Mouse (Mus musculus) MN1 (cell line): ENCODE data around the gene Rpl38.

Source experiments
- DNase-seq: peaks from one replicate; pipeline ENCODE4 v3.0.0-alpha.2; 2016; ENCODE audit warnings: low spot score

Rpl38 gene

DNA sequence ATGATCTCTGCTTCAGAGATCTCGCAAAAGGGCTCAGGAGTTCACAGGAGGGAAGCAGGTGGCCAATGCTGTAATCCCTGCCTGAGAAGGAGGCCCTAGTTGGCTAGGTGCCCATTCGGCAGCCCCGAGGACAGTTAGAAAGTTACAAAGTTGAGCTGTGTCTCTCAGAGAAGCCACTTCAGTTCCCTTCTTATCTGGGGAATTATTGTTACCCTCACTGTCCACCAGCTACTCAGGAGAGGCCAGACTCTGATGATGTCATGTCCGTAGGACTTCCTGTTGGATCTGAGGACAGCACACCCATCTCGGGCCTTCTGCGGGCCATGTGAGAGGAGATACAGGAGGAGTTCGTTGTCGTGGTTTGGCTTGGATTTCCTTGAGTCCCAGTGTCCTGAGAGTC lies 11.3 kb downstream of the Rpl38 start:
- no peak for DNase-seq

DNA sequence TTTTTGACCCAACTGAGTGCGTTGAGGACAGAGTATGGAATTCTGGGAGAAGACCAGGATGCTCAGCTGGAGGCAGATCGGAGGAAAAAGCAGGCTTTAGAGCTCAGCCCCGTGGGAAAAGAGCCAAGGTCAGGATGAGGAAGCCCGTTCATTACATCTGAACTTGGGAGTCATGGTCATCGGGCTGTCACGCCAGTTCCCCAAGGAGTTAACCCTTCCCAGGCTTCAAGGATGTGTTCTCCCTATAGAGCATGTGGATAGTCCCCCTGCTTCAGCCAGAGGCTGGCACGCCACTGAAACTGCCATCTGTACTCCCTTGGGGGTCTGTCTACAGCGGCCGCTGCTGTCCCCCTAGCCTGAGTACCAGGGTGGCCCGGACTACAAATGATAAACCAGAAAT lies 12.0 kb downstream of the Rpl38 start:
- no peak for DNase-seq

DNA sequence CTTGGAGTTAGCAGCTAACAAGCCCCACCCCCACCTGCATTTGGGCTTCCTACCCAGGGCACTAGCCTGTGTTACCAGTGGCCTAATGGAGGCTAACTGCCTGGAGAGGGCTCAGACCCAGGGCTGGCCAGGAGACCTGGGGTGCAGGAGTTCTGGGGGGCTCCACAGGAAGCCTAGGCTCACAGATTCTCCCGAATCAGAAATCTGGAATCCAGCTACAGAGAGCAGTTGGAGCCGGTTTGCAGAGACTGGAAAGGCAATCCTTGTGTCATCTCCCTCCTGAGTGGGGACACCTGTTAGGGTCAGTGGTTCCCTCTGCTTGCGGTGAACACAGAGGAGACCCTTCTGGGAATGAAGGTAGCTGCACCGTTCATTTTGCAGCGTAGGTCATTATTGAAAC lies 12.7 kb downstream of the Rpl38 start:
- no peak for DNase-seq

DNA sequence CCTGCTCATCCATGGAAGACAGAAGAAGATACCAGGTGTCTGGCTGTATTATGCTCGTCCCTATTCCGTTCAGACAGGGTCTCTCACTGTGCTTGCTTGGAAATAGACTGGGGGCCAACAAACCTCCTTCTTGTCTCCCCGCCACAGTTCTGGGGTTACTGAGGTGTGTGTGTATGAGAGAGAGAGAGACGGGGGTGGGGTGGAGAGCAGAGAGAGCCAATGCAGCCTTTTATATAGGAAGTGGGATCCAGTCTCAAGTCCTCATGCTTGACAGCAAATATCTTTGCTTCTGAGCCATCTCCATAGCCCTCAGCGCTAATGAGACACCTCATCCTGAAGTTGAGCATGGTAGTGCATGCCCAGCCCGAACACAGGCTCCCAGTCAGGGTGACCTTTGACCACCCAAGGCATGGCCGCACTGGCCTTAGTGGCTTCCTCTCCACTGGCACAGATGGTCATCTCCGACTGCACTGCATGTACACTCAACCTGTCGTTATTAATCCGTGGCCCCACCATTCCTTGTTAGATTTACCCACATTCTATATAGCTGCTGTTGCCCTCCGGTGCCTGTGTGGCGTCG lies 14.1 kb downstream of the Rpl38 start:
- no peak for DNase-seq

DNA sequence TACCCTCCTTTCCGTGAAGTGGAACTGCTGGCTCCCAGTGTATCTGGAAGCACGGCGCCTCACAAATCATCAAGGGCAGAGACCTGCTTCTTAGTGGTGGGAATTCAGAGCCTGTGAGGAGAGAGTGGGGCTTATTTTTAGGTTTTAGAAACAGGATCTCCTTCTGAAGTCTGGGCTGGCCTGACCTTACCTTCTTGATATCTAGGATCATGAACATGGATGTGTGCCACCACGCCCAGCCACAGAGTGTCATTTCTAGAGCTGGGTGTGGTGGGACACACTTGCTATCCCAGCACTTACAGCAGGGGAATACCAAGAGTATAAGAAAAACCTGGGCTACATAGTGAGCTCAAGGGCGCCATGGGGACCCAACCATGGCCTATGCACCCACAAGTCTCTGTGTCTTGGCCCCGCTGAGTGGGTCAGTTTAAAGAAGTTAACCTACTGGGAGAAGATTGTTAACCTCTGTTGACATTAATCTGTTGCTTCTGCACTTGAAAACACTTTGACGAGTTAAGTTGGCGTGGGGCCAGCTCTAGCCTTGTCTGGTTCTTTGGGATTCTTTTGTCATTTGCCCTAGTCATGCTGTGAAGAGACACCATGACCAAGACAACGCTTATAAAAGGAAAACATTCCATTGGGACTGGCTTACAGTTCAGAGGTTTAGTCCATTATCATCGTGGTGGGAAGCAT lies 14.9 kb downstream of the Rpl38 start:
- DNase-seq = no peak

DNA sequence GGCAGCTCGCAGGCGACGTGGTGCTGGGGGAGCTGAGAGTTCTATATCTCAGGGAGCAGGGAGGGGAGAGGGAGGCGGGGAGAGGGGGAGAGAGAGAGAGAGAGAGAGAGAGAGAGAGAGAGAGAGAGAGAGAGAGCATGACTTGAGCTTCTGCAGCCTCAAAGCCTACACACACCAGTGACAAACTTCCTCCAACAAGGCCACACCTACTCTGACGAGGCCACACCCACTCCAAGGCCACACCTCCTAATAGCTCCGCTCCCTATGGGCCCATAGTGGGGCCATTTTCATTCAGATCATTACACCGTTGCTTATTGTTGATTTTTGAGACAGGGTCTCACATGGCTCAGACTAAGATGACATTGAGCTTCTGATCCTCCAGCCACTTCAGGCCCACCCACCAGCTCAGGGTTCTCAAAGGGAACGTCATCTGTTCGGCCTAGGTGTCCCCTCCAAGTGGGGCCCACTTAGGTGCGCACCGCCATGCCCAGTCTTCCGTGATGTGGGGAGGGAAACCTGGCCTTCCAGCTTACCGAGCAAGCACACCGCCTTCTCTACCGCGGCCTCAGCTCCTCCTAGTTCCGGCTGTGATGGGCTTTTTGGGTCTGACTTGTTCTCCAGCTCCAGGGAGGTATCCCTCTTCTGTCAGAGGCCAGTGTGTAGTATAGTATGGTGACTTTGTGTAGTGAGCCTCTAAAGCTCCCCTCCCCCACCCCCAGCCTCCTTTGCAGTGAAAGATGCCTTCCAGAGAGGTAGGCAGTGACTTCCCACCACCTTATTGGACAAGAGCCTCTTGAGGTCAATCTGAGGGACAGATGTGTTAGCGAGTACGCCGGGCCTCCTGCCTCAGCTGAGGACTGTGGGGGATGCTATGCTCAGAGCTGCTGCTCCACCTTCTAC lies 15.6 kb downstream of the Rpl38 start:
- DNase-seq = peak; percentile 69

DNA sequence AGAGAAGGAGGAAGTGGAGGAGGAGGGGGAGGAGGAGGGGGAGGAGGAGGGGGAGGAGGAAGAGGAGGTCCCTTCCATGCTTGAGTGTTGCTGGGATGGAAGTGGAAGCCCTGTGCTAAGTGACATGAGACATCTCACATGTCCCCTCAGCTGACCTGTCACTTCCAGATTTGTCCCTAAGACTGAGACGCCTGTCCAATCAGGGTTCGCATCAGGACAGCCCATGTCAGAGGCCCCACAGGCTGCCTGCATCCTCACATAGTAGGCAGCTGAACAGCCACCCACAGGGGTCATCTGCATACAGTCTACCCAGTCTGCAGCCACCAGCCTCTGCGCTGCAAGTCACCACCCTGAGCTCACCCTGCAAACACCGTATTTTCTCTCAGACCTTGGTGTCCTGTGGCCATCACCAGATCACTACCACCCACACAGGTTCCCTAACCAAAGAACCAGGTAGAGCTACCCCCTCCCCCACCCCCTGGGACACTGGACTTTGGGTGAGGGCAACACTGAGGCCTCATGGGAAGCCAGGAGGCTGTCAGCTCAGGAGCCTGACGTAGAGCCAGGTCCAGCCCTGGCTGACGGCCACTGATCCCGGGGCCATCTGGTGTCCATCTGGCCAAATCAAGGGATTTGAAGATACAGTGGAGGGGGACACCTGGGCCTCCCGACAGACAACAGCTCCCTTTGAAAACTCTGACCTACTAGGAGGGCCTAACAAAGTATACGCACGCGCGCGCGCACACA lies 16.5 kb downstream of the Rpl38 start:
- DNase-seq = peak; percentile 87

DNA sequence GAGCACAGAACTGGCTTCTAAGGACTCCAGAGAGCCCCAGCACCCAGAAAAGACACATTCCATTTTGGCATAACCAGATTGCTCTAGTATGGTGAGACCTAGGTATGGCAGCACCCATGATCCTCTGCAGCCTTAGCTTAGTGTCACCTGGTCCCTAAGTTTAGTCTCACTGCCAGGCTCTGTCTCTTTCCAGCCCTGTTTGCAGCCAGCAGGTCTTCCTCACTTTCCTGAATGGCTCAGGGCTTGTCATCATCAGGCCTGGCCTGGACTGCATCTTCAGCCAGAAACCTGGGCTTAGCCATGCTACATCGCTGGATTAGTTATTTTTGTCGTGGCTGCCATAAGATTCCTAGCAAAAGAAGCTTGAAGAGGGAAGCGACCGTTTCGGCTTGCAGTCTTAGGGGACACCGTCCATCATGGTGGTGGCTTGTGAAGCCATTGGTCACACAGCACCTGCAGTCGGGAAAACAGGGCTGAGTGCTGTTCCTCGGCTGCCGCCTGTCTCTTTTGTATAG lies 17.3 kb downstream of the Rpl38 start:
- no peak for DNase-seq

DNA sequence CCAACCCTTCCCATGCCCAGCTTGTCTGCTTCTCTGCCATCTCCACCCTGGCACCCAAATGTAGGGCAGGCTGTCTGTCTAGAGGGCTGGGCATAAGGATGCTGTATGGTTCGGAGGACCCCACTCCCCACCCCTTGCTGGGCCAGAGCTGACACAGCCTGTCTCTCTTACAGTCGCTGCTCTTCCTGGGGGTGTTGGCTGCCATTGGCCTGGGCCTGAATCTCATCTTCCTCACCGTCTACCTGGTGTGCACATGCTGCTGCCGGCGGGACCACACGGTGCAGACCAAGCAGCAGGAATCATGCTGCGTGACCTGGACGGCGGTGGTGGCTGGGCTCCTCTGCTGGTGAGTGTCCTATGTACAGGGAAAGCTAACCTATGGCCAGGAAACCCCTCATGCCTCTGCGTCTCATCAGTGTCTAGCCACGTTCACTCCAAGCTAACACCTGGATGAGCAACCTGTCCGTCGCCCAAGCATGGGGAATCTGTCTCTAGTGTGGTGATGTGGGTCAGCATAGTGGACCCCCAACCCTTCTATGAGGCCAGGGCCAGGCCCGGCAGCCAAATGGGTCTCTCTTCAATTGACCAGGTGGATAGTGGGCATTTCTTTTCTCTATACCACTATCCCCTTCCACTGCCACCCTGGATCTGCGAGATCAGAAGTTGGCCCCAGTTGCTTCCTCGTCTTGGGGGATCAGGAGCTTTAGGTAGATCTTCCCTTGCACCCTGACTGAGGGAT lies 18.1 kb downstream of the Rpl38 start:
- DNase-seq = no peak

DNA sequence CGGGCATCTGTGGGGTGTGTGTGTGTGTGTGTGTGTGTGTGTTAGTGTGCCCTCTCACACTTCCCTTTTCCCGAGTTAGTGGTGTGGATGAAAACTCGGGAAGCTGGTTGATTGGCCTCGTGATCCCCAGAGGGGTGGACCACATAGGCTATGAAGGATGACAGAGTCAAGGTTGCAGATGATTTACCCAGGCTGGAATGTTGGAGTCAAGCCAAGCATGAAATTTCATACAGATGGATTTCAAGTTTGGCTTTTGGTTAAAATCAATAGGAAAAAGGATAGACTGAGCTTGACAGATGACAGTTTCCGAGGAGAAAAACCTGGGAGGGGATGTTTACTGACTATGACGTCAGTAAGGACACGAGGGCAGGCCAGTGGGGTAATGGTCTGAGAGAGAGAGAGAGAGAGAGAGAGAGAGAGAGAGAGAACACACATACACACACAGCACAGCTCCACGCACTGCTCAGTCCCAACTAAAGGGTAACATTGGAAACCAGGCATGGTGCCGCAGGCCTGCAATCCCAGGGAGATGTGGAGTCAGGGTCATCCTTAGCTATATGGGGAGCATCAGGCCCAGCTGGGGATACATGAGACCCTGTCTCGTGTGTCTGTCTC lies 19.4 kb downstream of the Rpl38 start:
- DNase-seq = peak; percentile 66

DNA sequence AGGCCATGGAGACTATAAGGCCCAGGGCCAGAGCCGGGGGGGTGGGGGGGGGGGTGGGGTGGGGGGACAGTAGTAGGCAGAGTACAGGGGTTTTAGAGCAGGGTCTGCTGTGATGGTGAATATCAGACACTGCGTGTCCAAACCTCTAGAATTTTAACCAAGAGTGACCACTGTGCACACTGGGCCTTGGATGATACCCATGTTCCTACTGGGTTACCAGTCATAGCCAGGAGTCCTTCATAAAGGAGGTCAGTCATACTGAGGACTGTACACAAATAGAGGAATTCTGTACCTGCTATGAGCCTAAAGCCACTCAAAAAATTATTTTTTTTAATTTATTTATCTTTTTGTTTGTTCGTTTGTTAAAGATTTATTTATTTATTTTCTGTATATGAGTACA lies 20.4 kb downstream of the Rpl38 start:
- DNase-seq = no peak

DNA sequence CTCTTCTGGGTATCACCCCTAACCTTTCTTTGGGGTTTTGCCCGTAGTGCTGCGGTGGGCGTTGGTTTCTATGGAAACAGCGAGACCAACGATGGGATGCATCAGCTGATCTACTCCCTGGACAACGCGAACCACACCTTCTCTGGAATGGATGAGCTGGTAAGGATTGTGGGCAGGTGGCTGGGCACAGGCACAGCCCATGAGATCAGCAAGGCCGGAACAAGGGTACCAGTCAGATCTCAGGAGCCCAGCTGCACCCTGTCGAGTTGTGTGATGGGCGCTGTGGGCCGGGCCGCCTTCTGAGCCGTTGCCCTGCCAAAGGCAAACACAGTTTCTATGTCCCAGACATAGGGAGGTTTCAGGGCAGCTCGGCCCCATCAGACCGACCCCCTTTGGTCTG lies 21.9 kb downstream of the Rpl38 start:
- no peak for DNase-seq

DNA sequence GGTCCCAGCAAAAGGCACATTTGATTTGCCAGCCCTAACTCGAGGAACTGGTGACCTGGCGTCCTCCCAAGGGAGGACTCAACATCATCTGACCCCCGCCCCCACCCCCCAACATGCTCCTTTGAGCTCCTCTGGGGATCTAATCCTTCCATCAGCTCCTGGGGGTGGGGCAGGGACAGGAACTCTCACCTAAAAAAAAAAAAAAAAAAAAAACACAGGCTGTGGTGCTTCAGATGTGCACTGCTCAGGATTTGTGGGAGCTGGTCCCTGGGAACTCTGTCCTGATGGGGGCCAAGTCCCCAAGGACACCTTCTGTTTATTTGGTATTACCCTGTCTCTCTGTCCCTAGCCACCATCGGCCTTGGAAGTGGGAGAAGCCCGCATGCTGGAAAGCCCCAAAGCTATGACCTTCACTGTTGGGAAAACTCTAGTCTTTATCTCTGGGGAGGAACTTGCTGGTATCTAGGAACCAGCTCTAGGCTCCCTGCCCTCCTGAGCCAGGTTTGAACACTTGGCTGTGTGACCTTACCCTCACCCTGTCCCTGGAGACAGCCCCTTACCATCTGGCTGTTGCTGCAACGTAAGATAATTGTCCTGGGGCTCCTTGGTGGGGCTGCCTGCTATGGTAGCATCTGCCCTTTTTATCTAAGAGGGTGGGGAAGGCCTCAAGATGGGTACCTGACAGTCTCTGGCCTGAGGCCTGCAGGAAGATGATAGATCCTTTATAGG lies 23.3 kb downstream of the Rpl38 start:
- DNase-seq = no peak

DNA sequence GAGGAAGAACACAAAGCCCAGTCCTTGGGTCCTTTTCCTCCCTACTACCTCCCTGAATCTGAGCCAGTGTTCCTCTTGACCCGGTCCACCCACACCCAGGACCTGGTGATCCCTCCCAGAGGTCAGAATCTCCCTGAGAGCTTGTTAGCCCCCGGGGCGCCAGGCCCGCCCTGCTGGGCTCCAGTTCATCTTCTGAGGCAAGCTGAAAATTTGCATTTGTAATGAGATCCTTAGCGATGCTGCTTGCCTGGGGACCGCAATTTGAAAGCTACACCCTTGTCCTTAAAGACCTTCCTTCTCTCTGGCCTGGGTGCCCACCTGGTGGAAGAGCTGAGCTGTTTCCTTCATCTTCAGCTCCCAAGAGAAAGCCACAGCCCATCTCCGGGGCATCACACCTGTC lies 24.3 kb downstream of the Rpl38 start:
- no peak for DNase-seq

DNA sequence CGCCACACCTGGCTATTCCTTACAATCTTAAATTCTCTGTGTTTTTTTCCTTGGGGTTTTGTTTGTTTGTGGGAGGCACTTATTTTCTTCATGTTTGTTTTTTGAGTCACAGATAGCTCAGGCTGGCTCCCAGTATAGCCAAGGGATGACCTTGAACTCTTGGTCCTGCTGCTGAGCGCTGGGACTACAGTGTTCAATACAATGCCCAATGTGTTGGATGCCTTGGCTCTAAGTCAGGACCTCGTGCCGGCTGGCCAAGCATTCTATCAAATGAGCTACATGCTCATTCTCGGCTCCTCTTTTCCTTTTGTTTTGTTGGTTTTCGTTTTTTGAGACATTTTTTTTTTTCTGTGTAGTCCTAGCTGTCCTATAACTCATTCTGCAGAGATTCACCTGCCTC lies 25.1 kb downstream of the Rpl38 start:
- DNase-seq = no peak

DNA sequence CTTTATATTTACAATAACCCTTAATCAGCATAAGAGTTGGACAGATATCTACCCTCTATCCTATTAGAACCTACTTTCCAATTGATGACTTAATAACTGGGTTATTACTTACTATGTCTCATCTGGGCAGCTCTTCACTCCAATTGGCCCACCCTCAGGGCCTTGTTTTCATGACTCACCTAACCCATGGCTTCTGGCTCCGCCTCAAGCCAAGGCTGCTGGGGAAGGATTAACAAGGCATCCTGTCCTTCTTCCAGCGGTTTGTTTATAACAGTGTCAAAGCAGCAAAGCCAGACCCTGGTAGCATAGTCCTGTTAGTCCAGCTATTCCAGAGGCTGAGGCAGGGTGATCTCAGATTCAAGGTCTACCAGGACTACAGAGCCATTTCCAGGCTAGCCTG lies 26.1 kb downstream of the Rpl38 start:
- no peak for DNase-seq

DNA sequence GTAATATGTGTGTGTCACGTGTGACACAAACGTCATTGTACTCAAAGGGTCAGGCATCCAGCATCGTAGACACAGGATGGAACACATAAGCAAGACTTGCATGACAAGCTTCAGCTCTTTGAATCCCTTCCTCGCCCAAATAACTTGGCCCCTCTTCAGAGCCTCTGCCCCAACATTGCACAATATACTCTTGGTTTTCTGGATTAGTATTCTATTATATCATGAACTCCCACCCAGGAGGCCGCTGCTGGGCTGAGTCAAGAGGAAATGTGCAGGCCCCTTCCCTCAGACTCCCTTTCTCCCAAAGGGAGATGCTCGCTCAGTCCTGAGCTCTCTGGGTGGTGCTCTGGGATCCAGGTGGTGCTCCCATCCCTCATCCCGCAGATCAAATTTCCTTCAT lies 30.2 kb downstream of the Rpl38 start:
- DNase-seq = no peak

DNA sequence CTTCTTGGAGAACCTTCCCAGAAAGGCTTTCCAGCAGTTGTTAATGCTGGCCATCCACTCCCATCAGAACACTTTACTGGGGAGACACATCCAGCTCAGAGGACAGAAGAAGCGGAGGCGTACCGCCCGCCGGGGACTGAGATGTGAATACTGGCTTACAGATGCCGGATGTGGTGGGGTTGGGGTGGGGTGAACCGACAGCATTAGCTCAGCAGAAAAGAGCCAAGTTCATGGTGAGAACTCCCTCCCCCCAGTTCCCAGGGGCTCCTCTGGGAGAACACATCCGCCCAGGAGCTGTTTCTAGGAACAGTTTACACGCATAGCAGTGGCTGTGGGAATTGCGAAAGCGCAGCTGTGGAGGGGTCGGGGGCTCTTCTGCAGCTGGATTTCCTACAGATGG lies 31.2 kb downstream of the Rpl38 start:
- no peak for DNase-seq

DNA sequence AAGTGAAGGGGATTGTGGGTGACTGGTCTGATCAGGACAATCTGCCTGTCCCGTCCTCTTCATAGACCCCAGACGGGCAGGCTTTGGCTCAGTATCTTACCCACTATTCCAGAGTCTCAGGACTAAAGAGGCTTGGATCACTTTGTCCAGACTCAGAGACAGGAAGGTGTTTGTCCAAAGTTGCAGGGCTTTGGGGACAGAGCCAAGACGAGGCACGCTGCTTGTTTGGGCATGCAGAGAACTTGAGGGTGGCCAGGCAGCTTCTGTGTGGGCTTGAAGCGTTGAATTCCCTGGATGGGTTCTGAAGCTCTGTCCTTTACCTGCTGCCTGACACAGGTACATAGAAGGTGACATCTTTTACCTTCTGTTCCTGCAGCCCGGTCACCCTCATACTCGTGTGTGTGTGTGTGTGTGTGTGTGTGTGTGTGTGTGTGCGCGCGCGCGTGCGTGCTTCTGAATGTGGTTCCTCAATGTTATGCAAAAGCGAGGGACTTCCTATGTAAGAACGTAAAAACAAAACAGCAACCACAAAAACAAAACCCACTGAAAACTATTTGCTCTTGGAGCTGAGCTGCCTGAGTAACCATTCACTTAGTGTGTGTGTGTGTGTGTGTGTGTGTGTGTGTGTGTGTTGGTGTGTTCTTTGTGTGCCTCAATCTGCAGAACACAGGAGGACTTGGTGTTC lies 34.1 kb downstream of the Rpl38 start:
- no peak for DNase-seq

DNA sequence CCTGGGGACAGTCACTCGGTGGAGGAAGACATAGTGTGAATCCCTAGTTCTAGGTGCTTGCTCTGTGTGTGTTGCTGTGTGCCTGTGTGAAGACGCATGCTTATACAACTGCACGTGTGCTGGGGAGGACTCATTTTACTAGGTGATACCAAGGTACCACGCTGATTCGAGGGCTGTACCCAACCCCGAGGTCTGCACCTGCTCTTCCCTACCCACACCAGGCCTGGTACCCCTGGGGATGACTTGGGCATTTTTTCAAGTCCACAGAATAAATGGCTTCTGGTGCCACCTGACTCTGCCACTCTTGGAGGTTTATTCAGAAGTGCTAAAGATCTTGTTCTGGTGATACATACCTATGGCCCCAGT lies 34.7 kb downstream of the Rpl38 start:
- no peak for DNase-seq
